Mouse (Mus musculus) megakaryocyte, embryonic 14.5 days (primary cell): ENCODE data around the gene Ldhc. TPM values are rescaled to one million over a fixed set of nuclear protein-coding genes. Genes with fewer than 3 reads are reported as not detected.

Source experiments
- H3K27me3 ChIP-seq: replicated peaks from 2 replicates; pipeline ENCODE3; 2012; ENCODE audit warnings: inconsistent platforms
- H3K36me3 ChIP-seq: replicated peaks from 2 replicates; pipeline ENCODE3; 2012; ENCODE audit warnings: low read length, inconsistent platforms, mixed read lengths
- H3K4me1 ChIP-seq: 2 replicates; pipeline ENCODE4 v1.6.1; 2012; ENCODE audit warnings: inconsistent platforms
- H3K4me3 ChIP-seq: replicated peaks from 2 replicates; pipeline ENCODE3; 2012; ENCODE audit warnings: moderate library complexity, mild to moderate bottlenecking, inconsistent platforms
- H3K9me3 ChIP-seq: 2 replicates; pipeline ENCODE4 v1.6.1; 2012; ENCODE audit warnings: inconsistent platforms
- FLI1 ChIP-seq: IDR thresholded peaks from 2 replicates; pipeline ENCODE4 v1.6.1; 2012; ENCODE audit warnings: low read length, inconsistent platforms, mixed read lengths
- GATA1 ChIP-seq: IDR thresholded peaks from 3 replicates; pipeline ENCODE4 v1.6.1; 2012; ENCODE audit warnings: mixed read lengths, low read length, inconsistent platforms, borderline replicate concordance
- polyA plus RNA-seq: library from polyadenylated mRNA; stranded (reverse); fragments of >175 nt; gene quantifications from 2 replicates; pipeline ENCODE4 v1.2.3, GENCODE M21; 2012; ENCODE audit warnings: low replicate concordance; ENCODE audit not compliant: insufficient read depth

The Ldhc gene
- polyA plus RNA-seq, 1 experiment: 0.35 TPM

GRCm38 (mm10) chr7:46833266-46833665 is 27.7 kb upstream of the Ldhc start:
- H3K4me1 ChIP-seq: peaks cover 99% of the 10 kb centered on the region
- H3K4me3 ChIP-seq: peak overlapping the region; percentile 82
- H3K36me3 ChIP-seq: no peaks in the 10 kb centered on the region
- H3K27me3 ChIP-seq: no peaks in the 10 kb centered on the region
- no peaks in the 10 kb centered on the region for H3K9me3 ChIP-seq
- TF ChIP-seq FLI1: no peak
- TF ChIP-seq GATA1: peak; percentile 16; the same call in 1 of the 3 replicates

DNA sequence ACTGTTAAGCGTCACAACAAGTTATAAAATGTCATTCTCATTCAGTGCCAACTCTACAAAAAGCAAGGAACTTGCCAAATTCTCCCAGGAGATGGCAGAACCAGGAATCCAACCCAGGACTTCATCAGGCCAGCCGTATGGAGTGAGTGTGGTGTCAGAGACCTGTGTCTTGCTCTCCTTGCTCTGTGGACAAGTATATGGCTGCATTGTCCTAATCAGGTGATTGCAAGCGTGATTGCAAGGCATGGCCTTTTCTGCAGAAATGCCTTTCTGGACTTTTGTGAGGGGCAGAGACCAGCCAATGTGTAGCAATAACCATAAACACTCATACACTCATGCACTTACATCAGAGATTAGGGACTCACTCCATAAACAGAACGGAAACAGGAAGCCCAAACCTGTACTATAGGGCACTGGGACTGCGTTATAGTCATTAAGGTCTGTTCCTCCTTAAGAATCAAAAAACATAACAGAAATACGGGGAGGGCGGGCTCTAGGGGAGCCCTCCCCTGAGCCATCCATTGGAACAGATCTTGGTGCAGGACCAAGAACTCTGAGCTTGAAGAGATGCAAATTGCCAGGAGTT is 27.2 kb upstream of the Ldhc start:
- Histone ChIP-seq H3K9me3 (no peaks in the 10 kb centered on the region), H3K27me3 (no peaks in the 10 kb centered on the region), H3K36me3 (no peaks in the 10 kb centered on the region), H3K4me1 (peaks cover 100% of the 10 kb centered on the region), H3K4me3 (peak overlapping the region; percentile 82)
- TF ChIP-seq GATA1 (no peak), FLI1 (no peak)

- Histone ChIP-seq H3K4me1 (peaks cover 100% of the 10 kb centered on the region), H3K4me3 (no peak overlapping the region), H3K9me3 (no peaks in the 10 kb centered on the region), H3K27me3 (no peaks in the 10 kb centered on the region), H3K36me3 (no peaks in the 10 kb centered on the region)
- TF ChIP-seq GATA1 (no peak), FLI1 (no peak)
Measured at GRCm38 (mm10) chr7:46834994-46835610, 25.9 kb upstream of the Ldhc start.

DNA sequence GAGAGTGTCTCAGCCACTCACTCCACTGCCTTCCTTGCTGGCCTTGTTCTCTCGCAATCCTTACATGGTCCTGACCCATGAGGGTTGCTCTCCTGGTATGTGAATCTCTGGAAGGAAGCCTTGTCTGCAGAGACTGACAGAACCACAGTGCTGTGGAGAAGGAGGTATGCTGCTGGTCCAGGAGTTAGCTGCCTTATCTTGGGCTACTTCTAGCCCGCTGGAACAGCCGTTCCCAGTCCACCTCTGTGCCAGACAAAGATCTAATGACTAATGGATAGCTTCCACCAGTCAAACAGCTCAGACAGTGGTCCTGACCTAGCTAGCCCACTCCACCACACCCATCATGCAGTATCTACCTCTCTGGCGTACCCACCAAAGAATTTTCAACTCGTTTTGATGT is 24.6 kb upstream of the Ldhc start:
- TF ChIP-seq GATA1: no peak
- no peak for TF ChIP-seq FLI1
- no peaks in the 10 kb centered on the region for H3K27me3 ChIP-seq
- no peaks in the 10 kb centered on the region for H3K36me3 ChIP-seq
- H3K4me1 ChIP-seq: peaks cover 100% of the 10 kb centered on the region
- H3K4me3 ChIP-seq: no peak overlapping the region
- H3K9me3 ChIP-seq: no peaks in the 10 kb centered on the region

DNA sequence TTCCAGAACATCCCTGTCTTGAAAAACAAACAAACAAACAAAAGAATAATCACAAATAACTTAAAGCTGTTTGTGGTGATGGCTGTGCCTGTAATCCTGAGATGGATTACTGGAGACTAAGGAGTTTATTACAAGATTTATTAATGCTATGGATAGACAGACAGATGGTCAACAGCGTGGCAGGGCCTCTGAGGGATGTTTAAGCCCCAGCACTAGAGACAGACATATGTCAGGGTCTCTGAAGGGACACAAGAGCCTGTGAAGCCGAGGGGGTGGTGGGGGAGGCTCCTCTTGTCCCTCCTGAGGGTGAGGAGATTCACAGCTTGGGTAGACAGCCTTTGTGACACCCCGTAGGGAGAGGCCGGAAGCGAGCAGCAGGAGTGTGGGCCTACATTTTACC is 23.9 kb upstream of the Ldhc start:
- Histone ChIP-seq H3K36me3 (no peaks in the 10 kb centered on the region), H3K4me1 (peaks cover 100% of the 10 kb centered on the region), H3K9me3 (no peaks in the 10 kb centered on the region), H3K27me3 (no peaks in the 10 kb centered on the region), H3K4me3 (peak overlapping the region; percentile 68)
- TF ChIP-seq FLI1 (no peak), GATA1 (no peak)

GRCm38 (mm10) chr7:46838104-46838671 is 22.8 kb upstream of the Ldhc start:
- Histone ChIP-seq H3K4me3 (peak overlapping the region; percentile 88), H3K4me1 (peaks cover 100% of the 10 kb centered on the region), H3K9me3 (no peaks in the 10 kb centered on the region), H3K36me3 (no peaks in the 10 kb centered on the region), H3K27me3 (no peaks in the 10 kb centered on the region)
- TF ChIP-seq GATA1 (no peak), FLI1 (no peak)

- Histone ChIP-seq H3K27me3 (no peaks in the 10 kb centered on the region), H3K4me3 (peak overlapping the region; percentile 88), H3K9me3 (no peaks in the 10 kb centered on the region), H3K36me3 (peaks cover under 1% of the 10 kb centered on the region), H3K4me1 (peaks cover 100% of the 10 kb centered on the region)
- TF ChIP-seq GATA1: no peak
Measured at GRCm38 (mm10) chr7:46838891-46839302, 22.1 kb upstream of the Ldhc start.

GRCm38 (mm10) chr7:46839446-46839845 is 21.6 kb upstream of the Ldhc start:
- peaks cover 2% of the 10 kb centered on the region for H3K36me3 ChIP-seq
- H3K9me3 ChIP-seq: no peaks in the 10 kb centered on the region
- H3K4me1 ChIP-seq: peaks cover 100% of the 10 kb centered on the region
- no peaks in the 10 kb centered on the region for H3K27me3 ChIP-seq
- peak overlapping the region; percentile 88 for H3K4me3 ChIP-seq
- TF ChIP-seq FLI1 (no peak), GATA1 (no peak)

DNA sequence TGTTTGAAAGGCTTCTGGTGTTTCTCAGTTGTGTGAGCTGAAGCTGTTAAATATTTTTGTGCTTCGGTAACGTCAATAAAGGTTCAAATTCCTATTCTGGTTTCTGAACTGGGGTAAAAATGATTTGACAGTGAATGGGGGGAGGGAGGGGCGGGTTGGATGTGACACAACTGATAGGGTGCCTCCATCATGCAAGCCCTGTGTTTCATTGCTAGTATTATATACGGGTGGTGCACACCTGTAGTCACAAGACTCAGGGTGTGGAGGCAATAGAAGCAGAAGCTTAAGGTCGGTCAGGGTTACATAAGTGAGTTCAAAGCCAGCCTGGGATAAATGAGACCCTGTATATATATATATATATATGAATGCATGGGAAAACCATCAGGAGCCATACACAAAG is 21.1 kb upstream of the Ldhc start:
- Histone ChIP-seq H3K4me3 (peak overlapping the region; percentile 17), H3K36me3 (peaks cover 2% of the 10 kb centered on the region), H3K4me1 (peaks cover 100% of the 10 kb centered on the region), H3K9me3 (no peaks in the 10 kb centered on the region), H3K27me3 (no peaks in the 10 kb centered on the region)
- TF ChIP-seq GATA1 (no peak), FLI1 (no peak)

DNA sequence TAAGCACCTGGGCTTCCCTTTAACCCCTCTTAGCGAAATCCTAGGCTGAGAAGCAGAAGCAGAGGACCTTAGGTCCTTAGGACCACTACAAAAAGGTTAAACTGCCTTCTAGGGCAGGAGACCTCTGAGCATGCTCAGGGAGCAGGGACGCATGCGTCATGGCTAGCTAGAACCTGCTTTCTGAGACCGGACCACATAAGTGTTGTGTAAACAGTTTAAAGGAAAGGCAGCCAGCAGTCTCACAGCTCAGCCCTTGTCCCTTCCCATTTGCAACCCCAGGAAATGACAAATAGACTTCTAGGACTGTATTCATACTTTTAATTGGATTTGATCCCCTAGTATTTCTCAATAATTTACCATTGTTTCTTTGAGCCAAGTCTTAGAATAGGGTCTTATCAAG is 20.7 kb upstream of the Ldhc start:
- Histone ChIP-seq H3K9me3 (no peaks in the 10 kb centered on the region), H3K4me3 (peak overlapping the region; percentile 51), H3K36me3 (peaks cover 2% of the 10 kb centered on the region), H3K4me1 (peaks cover 100% of the 10 kb centered on the region), H3K27me3 (no peaks in the 10 kb centered on the region)
- TF ChIP-seq FLI1 (no peak), GATA1 (no peak)
